Mouse (Mus musculus) ovary, adult 18-20 months (tissue): ENCODE measurements around the gene Rangrf.
"Not testable (repeated sequence)": the region's sequence is repeated elsewhere in the genome, so short reads cannot be mapped to it uniquely, and the experiment has no call there.

ENCODE experiments used
- DNase-seq: peaks from one replicate; pipeline ENCODE4 v3.0.0; 2022; ENCODE audit warnings: low spot score, mixed read lengths

Gene Rangrf

DNA sequence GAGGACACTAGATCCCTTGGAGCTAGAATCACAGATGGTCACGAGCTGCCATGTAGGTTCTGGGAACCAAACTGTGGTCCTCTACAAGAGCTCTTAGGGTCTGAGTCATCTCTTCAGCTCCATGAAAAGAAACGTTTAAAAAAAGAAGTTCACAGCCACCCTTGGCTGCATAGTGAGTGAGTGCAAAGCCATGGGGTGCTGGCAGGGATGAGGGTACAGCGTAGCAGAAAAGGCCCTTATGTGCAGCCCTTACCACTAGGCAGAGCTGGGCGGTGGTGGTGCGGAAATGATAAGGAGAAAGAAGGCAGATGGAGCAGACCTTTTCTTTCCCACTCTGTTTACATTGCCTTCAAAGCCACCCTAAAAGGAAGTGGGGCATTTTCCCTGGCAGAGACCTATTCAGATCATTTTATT is 4.3 kb upstream of the Rangrf start:
- DNase-seq, result no peak

- no peak for DNase-seq
Measured at GRCm38 (mm10) chr11:68975601-68976000, 616 bp upstream of the Rangrf start.

- DNase-seq, result no peak
Measured at GRCm38 (mm10) chr11:68974059-68974450, 930 bp downstream of the Rangrf start.

GRCm38 (mm10) chr11:68973250-68974058 is 1.5 kb downstream of the Rangrf start:
- DNase-seq, result peak; percentile 75

DNA sequence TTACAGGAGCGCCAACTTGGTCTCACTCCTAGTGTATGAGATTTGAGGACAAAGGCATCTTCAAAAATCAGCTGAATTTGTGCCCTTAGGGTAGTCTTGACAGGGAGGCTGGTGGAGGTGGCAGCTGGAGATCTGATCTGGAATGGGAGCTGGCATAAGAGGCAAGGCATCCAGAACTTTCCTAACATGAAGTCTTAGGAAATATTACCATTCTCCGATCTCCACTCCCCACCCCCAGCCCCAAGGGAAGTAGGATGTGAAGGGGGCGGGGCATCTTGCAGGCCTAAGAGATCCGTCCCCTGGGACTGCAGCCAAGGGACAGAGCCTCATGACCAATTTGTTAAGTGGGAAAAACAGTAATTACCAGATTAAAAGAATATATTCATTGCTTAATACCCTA is 4.8 kb downstream of the Rangrf start:
- peak; percentile 42 for DNase-seq

DNA sequence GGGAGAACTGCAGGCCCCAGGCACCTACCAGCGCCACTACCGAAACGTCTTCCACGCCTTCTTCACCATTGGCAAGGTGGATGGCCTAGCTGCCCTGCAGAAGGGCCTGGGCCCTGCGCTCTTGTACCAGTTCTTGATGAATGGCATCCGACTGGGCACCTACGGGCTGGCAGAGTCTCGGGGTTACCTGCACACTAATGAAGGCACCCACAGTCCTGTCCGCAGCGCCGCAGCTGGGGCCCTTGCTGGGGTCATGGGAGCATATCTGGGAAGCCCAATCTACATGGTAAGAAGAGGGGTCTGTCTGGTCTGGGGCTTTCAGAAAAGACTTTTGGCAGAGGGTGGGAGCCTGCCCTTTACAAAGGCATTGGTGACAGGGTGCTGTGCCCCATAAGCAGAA is 6.2 kb downstream of the Rangrf start:
- DNase-seq, result no peak

- peak; percentile 90 for DNase-seq
Measured at GRCm38 (mm10) chr11:68967337-68968282, 7.4 kb downstream of the Rangrf start, which contains the start of gene Slc25a35. Gene Slc25a35 (plus strand): TSS chr11:68968131.

- no peak for DNase-seq
Measured at GRCm38 (mm10) chr11:68966554-68966953, 8.4 kb downstream of the Rangrf start.

DNA sequence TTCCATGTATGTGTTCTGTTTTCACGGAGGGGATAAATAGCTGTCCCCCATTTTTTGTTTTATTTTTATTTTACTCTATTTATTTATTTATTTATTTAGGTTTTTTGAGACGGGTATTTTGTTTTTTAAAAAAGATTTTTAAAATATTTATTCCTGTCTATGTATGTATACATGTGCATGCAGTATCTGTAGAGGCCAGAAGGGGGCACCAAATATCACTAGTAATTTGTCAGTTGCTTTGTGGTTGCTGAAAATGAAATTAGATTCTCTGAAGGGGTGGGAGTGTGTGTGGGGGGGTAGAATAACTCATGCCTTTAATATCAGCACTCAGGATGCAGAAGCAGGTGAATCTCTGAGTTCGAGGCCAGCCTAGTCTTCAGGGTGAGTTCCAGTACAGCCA is 9.1 kb downstream of the Rangrf start:
- DNase-seq, result no peak

DNA sequence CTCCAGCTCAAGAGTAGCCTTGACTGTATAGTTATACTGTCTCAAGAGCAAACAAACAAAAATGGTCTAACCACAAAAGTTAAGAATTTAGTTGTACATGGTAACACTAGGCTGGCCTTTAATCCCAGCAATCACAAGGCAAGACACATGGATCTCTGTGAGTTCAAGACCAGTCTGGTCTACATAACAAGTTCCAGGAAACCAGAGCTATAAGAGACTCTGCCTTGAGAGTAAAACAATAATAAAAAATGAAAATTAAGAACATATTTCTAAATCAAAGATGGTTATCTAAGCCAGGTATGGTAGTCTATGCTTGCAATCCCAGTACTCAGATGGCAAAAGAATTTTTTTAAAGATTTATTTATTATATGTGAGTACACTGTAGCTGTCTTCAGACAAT is 9.9 kb downstream of the Rangrf start:
- no peak for DNase-seq

DNA sequence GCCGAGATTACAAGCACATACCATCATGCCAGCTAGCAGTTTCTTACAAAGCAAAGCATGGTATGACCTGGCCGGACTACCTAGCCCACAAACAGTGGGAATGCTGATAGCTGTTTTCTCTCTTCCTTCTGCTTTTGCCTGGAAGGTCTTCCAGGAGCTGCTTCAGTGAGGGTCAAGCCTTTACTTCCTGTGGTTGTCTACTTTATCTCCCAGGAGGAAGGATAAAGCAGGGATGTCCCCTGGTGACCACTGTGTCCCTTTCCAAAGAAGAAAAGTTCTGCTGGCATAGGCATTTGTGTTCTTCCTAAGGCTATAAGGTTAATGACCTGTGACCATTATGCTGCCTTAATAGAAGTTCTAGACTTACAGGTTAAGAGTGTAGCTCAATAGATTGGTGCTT is 11.6 kb downstream of the Rangrf start:
- DNase-seq, result no peak

DNA sequence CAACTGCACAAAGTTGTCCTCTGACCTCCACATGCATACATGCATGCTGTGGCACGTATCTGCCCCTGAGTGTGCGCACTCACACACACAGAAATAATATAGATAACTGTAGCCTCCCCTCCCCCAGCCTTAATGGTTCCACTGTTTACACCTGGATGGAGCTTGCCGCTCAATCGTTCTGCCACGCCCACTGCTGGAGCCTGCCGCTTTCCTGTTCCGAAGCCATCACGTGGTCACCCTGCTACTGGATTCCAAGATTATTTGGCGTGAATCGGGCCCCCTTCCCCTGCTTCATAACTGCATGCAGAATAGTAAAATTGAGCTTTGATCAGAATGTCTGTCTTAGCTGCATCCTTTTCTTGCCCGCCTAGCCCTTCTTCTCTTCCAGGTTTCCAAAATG is 12.8 kb downstream of the Rangrf start:
- DNase-seq, result not testable (repeated sequence)

DNA sequence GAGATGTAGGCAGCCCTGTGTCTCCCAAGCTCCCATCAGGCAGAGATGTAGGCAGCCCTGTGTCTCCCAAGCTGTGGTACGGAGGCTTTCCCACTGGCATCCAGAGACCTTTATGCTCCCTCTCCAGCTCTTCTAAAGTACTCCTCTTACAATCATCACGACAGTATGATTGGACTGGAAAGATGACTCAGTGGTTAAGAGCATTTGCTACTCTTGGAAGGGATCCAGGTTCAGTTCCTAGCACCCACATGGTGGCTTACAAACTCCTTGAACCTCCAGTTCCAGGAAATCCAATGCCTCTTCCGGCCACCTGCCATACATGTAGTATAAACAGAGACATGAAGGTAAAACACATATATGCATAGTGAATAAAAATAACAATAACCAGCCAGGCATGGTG is 13.4 kb downstream of the Rangrf start:
- DNase-seq, result no peak

DNA sequence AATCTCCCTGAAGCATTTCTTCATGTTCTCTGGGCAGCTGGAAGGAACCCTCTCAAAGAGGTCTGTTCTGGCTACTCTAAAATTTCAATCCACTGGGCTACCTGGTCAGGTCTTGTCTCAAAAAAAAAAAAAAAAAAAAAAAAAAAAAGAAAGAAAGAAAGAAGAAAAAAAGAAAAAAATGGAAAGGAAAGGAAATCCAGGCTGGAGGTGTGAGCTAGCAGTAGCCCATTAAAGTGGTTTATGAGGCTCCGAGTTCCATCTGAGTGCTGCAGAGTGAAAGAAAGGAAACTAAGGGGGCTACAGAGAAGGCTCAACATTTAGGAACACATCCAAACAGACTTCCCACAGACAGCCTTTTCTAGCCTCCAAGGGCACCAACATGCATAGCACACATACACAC is 17.0 kb downstream of the Rangrf start:
- no peak for DNase-seq

- DNase-seq, result no peak
Measured at GRCm38 (mm10) chr11:68957308-68957707, 17.7 kb downstream of the Rangrf start, which contains the start of gene Arhgef15. Gene Arhgef15 (minus strand): TSS chr11:68957480.

- DNase-seq, result no peak
Measured at GRCm38 (mm10) chr11:68956697-68957096, 18.3 kb downstream of the Rangrf start.

- no peak for DNase-seq
Measured at GRCm38 (mm10) chr11:68956107-68956506, 18.9 kb downstream of the Rangrf start.

DNA sequence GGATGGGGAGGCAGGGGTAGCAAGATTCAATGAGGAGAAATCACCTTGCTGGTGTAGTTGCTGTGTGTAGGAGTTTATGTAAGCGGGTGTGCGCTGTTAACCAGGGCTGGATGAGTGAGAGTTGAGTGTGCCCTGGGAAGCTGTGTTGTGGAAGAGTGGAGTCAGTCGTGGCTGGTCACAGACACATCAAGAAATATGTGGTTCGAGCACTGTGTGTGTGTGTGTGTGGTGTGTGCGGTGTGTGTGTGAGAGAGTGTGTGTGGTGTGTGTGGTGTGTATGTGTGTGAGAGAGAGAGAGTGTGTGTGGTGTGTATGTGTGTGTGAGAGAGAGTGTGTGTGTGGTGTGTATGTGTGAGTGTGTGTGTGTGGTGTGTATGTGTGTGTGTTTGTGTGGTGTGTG is 19.5 kb downstream of the Rangrf start:
- no peak for DNase-seq

DNA sequence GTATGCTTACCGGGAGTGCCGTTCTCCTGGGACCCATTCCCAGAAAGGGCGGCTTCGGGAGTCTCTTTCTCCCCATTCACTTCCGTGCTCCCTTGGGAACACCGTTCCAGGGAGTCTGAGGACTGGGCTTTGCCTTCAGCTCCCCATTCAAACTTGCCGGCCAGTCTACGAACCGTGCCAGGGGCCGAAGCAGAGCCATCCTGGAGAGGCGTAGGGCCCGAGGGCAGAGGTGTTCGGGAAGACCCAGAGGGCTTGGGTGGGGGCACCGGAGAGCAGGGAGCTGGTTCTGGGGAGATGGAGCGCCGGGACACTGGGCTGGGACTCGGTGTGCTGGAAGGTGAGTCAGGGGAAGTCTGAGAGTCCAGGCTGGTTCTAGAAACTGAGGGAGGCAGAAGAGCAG is 20.6 kb downstream of the Rangrf start:
- DNase-seq, result no peak

- DNase-seq, result no peak
Measured at GRCm38 (mm10) chr11:68953903-68954302, 21.1 kb downstream of the Rangrf start.

- no peak for DNase-seq
Measured at GRCm38 (mm10) chr11:68947542-68947993, 27.4 kb downstream of the Rangrf start.

- DNase-seq, result no peak
Measured at GRCm38 (mm10) chr11:68946806-68947440, 28.1 kb downstream of the Rangrf start.
